Mouse (Mus musculus) yolk sac, embryonic 10.5 days (tissue): Measurements from ENCODE around the gene Sp100.
"Not testable (repeated sequence)": the region's sequence is repeated elsewhere in the genome, so short reads cannot be mapped to it uniquely, and the experiment has no call there.

Experiments
- DNase-seq: peaks from one replicate; pipeline ENCODE4 v3.0.0-alpha.2; 2017; ENCODE audit warnings: low spot score

The Sp100 gene

DNA sequence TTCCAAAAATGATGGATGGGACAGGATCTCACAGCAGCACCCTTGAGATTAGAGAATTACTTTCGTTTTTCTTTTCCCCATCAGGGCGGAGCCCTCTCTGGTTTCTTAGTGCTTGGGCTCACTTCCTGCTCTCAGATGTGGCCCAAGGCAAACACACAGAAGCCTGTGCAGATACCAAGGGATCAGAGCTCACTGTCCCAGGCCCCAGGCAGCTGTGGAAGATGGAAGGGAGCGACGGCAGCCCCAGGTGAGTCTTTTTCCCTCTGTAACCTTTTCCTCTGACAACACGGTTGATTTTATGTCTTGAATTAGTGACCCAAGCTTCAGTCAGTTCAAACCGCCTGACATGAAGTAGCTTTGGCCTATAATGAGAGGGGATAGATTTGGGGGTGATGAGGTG is at the start of gene Sp100:
Sp100 (plus strand) TSS at position 108 of the 400 bp plus-strand sequence.
- DNase-seq: not testable (repeated sequence)

DNA sequence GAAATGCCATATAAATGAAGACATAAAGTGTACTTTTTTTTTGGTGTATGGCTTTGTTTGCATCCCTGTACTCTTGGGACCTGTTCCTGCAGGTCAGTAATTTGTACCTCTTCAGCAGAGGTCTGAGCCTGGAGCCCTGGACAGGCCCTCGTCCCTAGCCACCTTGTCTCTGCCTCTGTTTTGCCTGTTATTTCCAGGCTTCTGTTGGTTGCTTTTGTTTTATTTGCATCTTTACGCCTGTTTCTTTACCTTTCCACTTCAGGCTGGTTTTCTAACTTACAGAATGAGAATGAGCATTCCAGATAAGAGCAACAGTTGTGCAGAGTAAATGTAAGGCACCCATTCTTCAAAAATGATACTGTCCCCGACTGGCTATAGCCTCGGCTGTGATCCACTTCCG is 49.7 kb upstream of the Sp100 start, which contains the start of gene Sp140:
Sp140 (plus strand) TSS at position 301 of the 400 bp plus-strand sequence.
- not testable (repeated sequence) for DNase-seq

DNA sequence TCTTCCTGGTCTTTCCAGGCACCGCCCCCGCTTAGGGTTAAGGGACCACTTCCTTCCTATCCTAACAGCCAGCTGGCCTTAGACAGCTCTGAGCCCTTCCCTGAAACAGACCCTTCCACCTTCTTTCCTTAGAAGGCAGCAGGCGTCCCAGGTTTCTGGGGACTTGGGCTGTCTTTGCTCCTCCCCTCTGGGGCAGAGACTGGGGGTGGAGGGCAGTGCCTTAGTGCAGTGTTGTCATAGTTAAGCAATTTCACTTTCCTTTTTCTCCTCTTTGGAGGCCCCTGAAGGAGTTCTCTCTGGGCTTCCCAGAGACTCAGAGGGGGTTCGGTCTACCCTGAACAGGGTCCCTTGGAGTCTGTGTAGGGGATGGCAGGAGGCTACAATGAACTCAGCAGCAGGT is 49.0 kb upstream of the Sp100 start:
- not testable (repeated sequence) for DNase-seq

DNA sequence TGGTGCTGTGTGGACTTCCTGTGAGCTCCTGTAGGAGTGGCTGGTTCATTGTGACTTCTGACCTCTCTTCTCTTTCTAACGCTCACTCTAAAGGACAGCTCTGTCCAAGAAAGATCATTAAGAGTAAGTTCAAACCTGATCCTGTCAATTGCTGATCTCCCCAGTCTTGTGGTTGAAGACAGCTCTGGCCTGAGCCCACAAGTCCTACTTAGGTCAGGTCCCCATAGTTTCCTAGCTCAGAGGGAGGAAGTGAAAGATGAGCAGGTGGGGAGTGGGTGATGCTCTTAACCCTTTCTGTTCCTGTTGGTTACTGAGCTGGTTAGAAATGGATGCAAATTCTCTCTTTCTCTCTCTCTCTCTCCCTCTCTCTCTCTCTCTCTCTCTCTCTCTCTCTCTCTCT is 45.4 kb upstream of the Sp100 start:
- not testable (repeated sequence) for DNase-seq

DNA sequence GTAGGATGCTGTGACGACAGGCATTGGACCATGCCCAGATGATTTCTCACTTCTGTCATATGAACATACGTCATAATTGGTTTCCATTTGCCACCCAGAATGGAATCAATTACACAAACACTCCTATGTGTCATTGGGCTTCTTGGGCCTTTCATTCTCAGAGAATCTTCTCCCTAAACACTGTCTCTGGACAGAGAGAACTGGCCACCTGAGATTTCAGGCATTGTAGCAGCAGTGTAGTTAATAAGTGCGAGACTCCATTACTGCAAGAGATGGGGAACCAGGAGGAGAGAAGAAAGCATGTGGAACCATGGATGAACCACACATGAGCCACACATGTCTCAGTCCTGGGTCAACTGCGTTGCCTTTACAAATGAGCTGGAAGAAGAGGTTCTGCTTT is 41.4 kb upstream of the Sp100 start:
- not testable (repeated sequence) for DNase-seq

DNA sequence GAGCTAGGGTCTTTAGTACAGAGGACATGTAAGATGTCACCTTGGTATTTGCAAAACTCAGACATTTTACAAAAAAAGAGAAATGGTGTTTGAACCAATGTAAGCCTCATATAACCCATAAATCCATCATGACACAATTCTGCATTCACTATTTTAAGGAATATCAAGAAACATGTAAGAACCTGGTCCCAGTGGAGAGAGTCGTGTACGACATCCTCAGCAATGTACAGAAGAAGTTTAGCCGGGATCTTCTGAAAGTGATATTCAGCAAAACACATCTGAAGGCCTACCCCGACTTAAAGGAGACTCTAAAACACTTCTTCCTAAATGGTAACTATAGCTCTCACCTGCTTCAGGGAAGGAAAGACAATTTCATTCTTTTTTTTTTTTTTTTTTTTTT is 39.2 kb upstream of the Sp100 start:
- not testable (repeated sequence) for DNase-seq

DNA sequence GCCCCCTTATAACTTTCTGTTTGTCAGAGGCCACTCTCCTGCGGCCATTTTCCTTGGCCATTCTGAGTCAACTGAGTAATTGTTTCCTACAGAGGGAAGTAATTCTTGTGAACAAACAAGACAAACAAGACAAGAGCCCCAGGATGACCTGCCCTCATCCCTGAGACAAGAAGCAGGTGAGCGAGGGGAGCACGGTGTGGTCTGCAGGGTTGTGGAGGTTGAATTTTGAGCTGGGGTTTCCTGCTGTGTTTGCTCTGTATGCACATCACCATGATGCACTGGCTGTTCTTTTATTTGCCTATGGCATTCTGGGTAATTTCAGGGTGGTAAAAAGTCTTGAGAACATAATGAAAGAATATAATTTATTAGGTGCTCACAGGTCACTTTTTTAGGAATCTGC is 34.7 kb upstream of the Sp100 start:
- DNase-seq: not testable (repeated sequence)

DNA sequence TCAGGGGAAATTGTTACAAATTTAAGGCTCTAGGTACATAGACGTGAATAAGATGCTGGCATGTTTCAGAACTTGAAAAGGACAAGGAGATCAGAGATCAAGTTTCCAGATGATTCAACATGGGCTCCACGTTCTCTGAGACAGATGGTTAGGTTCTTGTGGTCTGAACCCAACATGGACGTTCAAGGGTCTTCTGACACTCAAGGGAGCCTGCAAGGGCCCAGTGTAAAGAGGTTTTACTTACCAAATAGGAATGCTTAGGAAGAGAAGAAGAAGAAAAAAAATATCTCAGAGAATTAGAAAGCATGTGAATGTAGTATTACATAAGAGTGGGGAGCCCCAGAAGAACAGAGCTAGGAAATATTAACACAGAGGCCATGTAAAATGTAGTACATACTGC is 34.0 kb upstream of the Sp100 start:
- not testable (repeated sequence) for DNase-seq

DNA sequence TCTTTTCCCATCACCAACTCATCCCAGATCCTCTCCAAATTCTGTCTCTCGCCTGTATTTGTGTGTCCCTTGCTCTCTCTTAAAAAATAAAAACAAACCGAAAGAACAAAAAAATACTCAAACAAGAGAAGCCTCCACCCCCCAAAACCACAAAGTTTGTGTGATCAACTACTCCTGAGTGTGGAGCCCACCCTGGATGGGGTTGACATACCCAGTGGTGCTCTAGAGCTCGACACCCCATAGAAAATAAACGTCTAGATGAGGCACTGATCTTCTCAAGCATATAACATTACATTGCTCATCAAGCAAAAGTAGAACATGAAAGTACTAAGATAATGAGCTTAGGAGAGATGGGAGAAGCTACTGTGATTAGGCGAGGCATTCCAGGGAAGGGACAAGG is 32.6 kb upstream of the Sp100 start:
- not testable (repeated sequence) for DNase-seq

DNA sequence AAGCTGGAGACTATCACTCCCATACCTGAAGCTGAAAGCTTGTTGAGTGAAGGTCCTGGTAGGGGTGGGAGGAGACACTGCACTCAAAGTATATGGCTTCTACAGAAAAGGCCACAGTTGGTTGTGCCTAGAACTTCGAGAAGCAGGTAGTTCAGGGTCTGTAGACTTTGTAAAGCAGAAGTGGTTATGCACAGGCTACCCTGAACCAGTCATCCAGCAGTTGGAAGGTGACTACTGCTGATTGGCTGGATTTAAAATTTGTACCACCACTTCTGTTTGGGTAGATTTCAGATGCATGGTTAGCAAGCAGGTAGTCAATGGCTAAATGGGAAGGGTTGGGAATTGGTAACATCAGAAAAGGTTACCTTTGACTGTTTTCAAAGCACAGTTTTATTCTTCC is 31.1 kb upstream of the Sp100 start:
- not testable (repeated sequence) for DNase-seq

DNA sequence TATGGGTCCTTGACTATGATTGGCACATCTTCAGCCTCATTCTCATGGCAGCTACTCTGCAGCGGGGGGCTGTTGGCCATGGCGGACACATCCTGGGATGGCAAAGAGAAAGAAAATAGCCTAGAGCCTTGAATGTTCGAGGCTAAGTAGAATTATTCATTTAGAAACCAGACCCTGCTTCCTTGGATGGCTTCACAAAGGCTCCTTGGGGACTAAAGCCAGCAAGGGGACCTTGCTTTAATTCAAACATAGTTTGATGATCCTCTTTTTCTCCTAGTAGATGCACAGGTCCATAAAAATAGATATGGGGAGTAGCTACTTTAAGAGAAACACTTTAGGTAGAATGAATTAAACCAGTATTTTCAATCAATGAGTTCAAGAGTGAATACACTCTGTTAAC is 12.9 kb upstream of the Sp100 start:
- DNase-seq: not testable (repeated sequence)

DNA sequence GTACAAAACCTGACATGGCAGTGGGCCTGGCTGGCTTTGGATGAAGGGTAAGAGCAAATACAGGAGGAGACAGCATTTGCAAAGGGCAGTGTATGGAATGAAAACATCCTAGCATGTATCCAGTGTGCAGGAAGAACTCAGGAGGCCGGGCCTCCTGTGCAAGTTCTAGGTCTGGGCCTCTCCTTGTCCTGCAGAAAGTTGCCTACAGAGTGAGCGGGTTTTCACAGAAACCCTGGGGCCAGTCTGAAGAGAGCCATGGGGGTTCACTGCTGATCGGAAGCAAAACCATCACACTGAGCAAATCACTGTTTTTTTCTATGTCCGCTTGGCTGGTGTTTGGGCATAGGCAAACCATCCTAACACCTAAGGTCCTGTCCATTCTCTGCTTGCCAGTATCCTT is 11.6 kb upstream of the Sp100 start:
- DNase-seq: not testable (repeated sequence)

DNA sequence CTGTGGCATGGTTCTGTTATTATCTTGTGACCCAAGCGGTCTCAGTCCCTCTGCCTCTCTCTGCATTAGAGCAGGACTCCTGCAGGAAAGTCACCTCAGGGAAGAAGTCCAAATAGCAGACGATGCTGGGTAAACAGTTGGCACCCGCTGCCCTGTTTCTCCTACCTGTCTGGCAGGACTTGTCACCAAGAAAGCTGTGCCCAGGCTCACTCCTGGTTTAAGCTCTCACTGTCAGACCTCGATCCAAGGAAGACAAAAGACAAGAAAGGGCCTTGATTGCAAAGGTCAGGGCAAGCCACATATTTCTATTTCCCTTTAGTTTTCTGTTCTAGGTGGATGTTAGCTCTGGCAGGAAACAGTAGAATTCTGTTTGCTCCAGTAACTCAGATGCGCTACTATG is 736 bp downstream of the Sp100 start:
- not testable (repeated sequence) for DNase-seq

DNA sequence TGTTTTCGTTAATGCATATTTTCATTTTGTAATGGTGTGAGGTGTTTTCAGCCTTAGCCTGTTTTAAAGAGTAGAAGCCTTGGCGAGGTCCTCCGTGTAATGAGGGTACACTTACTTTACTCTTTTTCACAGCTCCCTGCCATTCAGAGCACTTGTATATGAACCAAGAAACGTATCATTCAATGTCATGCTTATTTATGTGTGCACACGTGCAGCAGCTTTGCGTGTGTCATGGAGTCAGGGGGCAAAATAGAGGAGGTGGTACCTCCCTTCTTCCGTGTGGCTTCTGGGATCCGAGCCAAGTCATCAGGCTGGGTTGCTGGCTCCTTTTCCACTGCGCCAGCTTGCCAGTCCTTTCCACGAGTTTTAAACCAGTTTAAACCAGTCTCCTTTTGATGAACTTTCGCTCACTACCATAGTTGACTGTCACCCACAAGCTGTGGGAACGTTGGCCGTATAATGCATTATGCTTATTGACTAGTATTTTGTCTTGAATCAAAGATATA is 2.0 kb downstream of the Sp100 start:
- DNase-seq: not testable (repeated sequence)

DNA sequence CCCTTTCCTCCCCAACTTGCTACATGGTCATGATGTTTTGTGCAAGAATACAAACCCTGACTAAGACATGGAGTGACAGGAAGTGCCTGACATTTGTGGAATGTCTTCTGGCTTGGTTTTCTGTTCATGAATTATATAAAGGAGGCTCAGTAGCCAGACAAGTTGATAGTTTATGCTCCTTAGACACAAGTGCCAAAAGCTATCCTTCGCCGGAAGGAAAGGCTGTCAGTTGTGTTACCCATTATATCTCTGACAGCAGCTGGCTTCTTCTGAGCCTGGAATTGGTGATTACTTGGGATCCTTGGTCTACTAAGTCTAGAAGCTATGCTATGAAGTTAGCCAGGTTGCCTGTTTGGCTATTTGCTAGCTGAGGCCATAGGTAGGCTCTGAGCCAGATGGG is 7.4 kb downstream of the Sp100 start:
- not testable (repeated sequence) for DNase-seq

DNA sequence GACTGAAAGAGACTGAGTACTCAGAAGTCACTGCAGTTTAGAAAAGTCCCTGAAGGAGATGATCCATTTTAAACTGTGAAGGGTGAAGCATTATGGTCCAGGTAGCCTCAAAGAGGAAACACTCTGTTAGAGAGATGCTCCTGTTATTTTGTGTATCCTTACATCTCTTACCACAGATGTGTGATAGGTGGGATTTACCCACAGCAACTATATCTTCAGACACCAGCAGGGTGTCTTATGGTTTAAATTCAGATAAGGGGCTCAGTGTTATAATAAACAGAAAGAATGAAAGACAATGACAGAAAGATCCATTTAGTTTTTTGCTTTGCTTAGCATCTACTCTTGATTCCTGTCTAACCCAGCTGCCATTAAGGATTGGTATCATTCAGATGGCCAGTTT is 14.5 kb downstream of the Sp100 start:
- no peak for DNase-seq

DNA sequence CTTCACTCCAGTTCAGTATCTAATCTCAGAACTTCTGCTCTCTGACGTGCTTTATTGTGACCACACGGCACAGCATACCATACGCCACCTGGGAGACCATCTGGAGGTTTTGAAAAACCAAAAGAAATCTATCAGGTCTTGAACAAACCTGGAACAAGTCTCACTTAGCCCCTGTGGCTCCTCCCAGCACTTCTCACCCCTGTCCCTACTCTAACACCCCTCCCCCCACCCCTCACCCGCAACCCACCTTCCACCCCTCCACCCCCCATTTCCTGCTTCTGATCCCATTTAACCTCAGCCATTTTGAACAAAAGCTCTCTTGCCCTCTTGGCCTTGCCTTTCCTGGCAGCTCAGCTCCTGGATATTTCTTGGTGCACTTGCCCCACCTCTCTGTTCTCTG is 30.4 kb downstream of the Sp100 start:
- DNase-seq: no peak

DNA sequence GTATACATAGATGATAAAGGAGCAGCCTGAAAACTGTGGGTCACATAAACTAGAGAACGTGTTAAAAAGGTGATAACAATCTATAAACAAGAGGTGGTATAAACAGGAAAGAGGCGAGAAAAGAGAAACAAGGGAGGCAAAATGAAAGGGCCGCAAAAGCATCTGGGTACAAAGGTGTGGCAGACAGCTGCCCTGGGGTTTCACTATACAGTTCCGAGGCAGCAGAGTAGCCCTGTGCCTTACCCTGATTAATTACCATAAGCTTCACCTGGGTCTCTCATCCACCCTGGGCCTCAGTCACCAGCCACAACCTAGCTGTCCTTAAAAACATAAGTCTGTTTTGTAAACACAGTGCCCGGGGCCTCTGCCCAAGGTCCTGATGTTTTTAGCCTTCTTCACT is 36.9 kb downstream of the Sp100 start:
- DNase-seq: no peak

DNA sequence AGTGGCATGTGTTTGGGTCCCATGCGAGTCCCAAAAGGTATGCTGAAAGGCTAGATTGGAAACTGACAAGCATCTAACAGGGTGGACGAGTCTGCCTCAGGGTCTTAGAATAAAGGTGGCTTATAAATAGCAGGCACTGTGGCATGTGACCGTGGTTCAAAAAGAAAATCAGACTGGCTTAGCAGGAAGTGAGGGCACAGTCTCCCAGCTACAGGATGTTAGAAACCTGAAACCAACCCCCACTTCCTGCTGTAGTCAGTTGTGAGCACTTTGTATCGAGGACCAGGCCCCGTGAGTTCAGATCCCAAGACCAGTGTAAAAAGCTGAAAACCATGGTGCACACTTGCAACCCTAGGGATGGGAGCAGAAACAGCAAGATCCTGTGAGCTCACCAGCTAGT is 37.6 kb downstream of the Sp100 start:
- no peak for DNase-seq

DNA sequence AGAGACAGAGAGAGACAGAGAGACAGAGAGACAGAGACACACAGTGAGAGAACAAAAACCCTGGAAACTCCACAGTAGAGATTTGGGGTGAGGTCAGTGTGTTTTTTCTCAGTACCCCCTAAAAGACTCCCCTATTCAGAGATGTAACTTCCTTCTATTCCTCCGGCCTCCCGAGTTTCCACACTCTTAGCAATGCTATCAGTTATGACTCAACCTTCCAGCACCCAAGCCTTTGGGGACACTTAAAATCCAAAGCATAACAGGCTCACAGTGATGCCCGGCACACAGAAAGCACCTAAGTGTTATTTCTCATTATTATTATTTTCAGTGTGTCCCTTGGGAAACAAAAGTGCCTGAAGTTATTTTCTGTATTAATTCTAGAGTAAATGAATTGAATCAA is 40.8 kb downstream of the Sp100 start:
- DNase-seq: no peak

DNA sequence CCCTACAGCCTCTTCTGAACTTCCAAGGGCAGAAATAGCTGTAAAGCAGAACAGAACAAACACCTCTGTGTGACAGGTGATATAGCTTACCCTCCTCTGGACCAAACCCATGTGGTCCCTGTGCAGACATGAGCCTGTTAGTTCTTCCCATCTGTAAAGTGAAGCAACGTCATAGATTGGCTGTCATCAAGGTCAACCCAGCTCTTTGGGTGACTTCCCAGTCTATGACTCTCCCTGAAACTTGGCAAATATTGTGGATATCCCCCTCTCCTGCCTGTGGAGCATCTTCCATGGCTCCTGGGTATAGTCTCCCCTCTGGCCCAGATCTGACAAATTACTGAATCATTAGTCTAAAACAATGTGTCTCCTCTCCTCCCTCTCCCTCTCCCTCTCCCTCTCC is 42.5 kb downstream of the Sp100 start:
- DNase-seq: no peak

DNA sequence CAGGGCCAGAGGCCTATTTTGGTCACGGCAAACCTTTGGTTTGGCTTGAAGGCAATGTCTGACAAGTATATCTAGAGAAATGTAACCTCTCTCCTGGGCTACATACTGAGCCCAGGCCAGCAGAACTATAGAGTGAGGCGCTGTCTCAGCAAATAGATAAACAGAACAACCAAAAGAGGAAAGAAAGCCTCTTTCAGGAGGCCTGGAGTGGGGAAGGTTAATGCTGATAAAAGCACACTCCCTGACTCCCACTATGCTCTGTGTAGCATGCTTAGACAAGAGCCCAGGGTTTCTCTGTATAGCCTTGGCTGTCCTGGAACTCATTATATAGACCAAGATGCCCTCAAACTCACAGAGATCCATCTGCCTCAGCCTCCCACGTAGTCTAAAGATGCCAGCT is 43.5 kb downstream of the Sp100 start:
- no peak for DNase-seq

DNA sequence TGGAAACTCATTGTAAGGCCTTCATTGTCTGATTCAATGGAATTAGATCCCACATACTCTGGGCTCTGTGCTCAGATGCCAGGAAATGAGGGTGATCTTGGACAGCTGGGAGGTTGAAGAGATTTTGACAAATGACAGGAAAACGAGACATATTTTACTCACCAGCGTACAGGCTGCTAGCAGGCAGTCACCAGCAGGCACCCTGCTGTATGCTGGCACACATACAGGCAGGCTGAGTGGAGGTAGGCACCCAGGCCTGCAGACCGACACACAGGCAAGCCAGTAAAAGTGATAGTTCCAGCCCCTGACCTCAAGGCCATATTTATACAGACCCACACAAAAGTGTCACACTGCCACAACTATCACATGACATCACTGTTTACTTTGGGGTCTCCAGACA is 45.9 kb downstream of the Sp100 start:
- no peak for DNase-seq

DNA sequence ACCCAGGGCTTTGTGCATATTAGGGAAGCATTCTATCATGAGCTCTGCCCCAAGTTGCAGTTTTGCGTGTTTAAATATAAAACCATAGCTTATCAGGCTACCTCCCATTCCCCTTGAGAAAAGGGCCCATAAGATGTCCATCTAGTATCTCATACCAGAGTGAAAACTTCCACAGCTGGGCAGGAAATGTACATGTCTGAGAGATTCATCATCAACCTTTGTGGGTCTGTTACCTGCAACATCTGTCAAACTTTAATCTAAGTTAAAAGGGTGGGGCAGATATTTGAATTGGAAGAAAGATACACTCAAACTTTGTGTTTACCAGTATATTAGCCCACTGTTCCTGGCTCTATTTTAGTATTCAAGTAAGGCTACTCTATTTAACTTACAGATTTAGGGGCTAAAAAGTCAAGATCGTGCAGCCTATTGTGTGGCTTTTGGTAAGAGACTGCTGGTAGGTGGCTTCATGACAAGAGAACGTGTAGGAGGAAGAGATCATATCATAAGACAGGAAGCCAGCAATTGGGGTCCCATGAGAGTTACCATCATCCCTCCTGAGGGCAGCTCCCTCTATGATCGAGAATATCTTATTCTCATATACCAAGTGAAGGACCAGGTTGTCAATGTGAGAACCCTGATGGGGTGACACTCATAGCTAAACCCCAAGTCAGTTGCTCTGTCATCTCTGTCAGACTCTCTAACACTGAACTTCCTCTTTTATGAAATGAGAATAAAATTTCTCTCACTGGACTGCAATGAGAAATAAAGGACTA is 48.1 kb downstream of the Sp100 start:
- DNase-seq: no peak
